Mouse (Mus musculus) embryonic fibroblast, embryonic 13.5 days (primary cell): Measurements from ENCODE around the gene Napsa.

ENCODE experiments used
- CTCF ChIP-seq: IDR thresholded peaks from 2 replicates; pipeline ENCODE4 v1.5.1; 2011; ENCODE audit warnings: mild to moderate bottlenecking, control low read depth, low read length, moderate library complexity, borderline replicate concordance; ENCODE audit not compliant: insufficient read depth
- POLR2A ChIP-seq: IDR thresholded peaks from 2 replicates; pipeline ENCODE4 v1.6.1; 2011; ENCODE audit warnings: low read depth, mild to moderate bottlenecking, control low read depth, low read length, moderate library complexity

- TF ChIP-seq CTCF, result no peak
- TF ChIP-seq POLR2A, result peak; percentile 59
Observed at GRCm38 (mm10) chr7:44553826-44554225, 18.4 kb upstream of the Napsa start, which contains the start of gene Nr1h2.
